Mouse (Mus musculus): ENCODE measurements at regions not wholly inside any gene's neighbourhood (a gene's known extent, or its start where the extent isn't known, plus 50 kb on each side); places are given as distances from the start of the nearest gene placed in this dataset.

GRCm38 (mm10) chr1:143060698-143061576, 579.5 kb upstream of the B3galt2 start:
- no peak for ATAC-seq (ENCODE audit: extremely low read depth, insufficient number of reproducible peaks, low FRiP score, poor library complexity, severe bottlenecking)

GRCm38 (mm10) chr1:143065493-143065892, 575.0 kb upstream of the B3galt2 start:
- no peak for ATAC-seq (ENCODE audit: extremely low read depth, insufficient number of reproducible peaks, low FRiP score, poor library complexity, severe bottlenecking)

GRCm38 (mm10) chr1:143071781-143072382, 568.6 kb upstream of the B3galt2 start:
- no peak for ATAC-seq (ENCODE audit: extremely low read depth, insufficient number of reproducible peaks, low FRiP score, poor library complexity, severe bottlenecking)

- ATAC-seq (ENCODE audit: extremely low read depth, insufficient number of reproducible peaks, low FRiP score, poor library complexity, severe bottlenecking) = no peak
These were observed 565.5 kb upstream of the B3galt2 start for GRCm38 (mm10) chr1:143074999-143075398.

GRCm38 (mm10) chr1:143080441-143080840, 560.0 kb upstream of the B3galt2 start:
- ATAC-seq (ENCODE audit: extremely low read depth, insufficient number of reproducible peaks, low FRiP score, poor library complexity, severe bottlenecking) = no peak

GRCm38 (mm10) chr1:143096904-143097303, 543.6 kb upstream of the B3galt2 start:
- no peak for ATAC-seq (ENCODE audit: extremely low read depth, insufficient number of reproducible peaks, low FRiP score, poor library complexity, severe bottlenecking)

GRCm38 (mm10) chr1:143098307-143098706, 542.2 kb upstream of the B3galt2 start:
- ATAC-seq (ENCODE audit: extremely low read depth, insufficient number of reproducible peaks, low FRiP score, poor library complexity, severe bottlenecking) = no peak

GRCm38 (mm10) chr1:143122185-143122584, 518.3 kb upstream of the B3galt2 start:
- no peak for ATAC-seq (ENCODE audit: extremely low read depth, insufficient number of reproducible peaks, low FRiP score, poor library complexity, severe bottlenecking)

GRCm38 (mm10) chr1:143130257-143130656, 510.2 kb upstream of the B3galt2 start:
- no peak for ATAC-seq (ENCODE audit: extremely low read depth, insufficient number of reproducible peaks, low FRiP score, poor library complexity, severe bottlenecking)

GRCm38 (mm10) chr1:143132806-143133205, 507.7 kb upstream of the B3galt2 start:
- no peak for ATAC-seq (ENCODE audit: extremely low read depth, insufficient number of reproducible peaks, low FRiP score, poor library complexity, severe bottlenecking)

GRCm38 (mm10) chr1:143145111-143145984, 495.1 kb upstream of the B3galt2 start:
- no peak for ATAC-seq (ENCODE audit: extremely low read depth, insufficient number of reproducible peaks, low FRiP score, poor library complexity, severe bottlenecking)

- no peak for ATAC-seq (ENCODE audit: extremely low read depth, insufficient number of reproducible peaks, low FRiP score, poor library complexity, severe bottlenecking)
These were observed 469.2 kb upstream of the B3galt2 start for GRCm38 (mm10) chr1:143171286-143171685.

- no peak for ATAC-seq (ENCODE audit: extremely low read depth, insufficient number of reproducible peaks, low FRiP score, poor library complexity, severe bottlenecking)
These were observed 466.6 kb upstream of the B3galt2 start for GRCm38 (mm10) chr1:143173836-143174235.

GRCm38 (mm10) chr1:143192167-143192793, 448.2 kb upstream of the B3galt2 start:
- ATAC-seq (ENCODE audit: extremely low read depth, insufficient number of reproducible peaks, low FRiP score, poor library complexity, severe bottlenecking) = no peak

- no peak for ATAC-seq (ENCODE audit: extremely low read depth, insufficient number of reproducible peaks, low FRiP score, poor library complexity, severe bottlenecking)
These were observed 440.1 kb upstream of the B3galt2 start for GRCm38 (mm10) chr1:143200213-143200889.

- no peak for ATAC-seq (ENCODE audit: extremely low read depth, insufficient number of reproducible peaks, low FRiP score, poor library complexity, severe bottlenecking)
These were observed 439.5 kb upstream of the B3galt2 start for GRCm38 (mm10) chr1:143200971-143201370.

GRCm38 (mm10) chr1:143202182-143202581, 438.3 kb upstream of the B3galt2 start:
- ATAC-seq (ENCODE audit: extremely low read depth, insufficient number of reproducible peaks, low FRiP score, poor library complexity, severe bottlenecking) = no peak

- ATAC-seq (ENCODE audit: extremely low read depth, insufficient number of reproducible peaks, low FRiP score, poor library complexity, severe bottlenecking) = no peak
These were observed 436.4 kb upstream of the B3galt2 start for GRCm38 (mm10) chr1:143204070-143204469.

Data from neutrophil, adult 5-6 weeks (primary cell).